Mouse (Mus musculus) MEL (cell line): ENCODE measurements around the gene Gm498. TPM values are rescaled to one million over a fixed set of nuclear protein-coding genes. Genes with fewer than 3 reads are reported as not detected.
A peak's percentile ranks its signal among the peaks of the same experiment; 100 is the strongest.

ENCODE experiments used
- DNase-seq: peaks from one replicate; pipeline ENCODE4 v3.0.0; 2011; ENCODE audit warnings: low read depth, low spot score
- H3K27ac ChIP-seq: 2 replicates; pipeline ENCODE4 v1.5.1; 2012; ENCODE audit warnings: low read depth, mild to moderate bottlenecking, control low read depth, low read length, moderate library complexity; ENCODE audit not compliant: control insufficient read depth
- H3K27me3 ChIP-seq, 2 experiments: fragments of 150-350 bp in 1 of 2; sonication (generic) in 1 of 2; 2 replicates each; pipeline ENCODE4 v1.6.1; 2012; ENCODE audit warnings: low read length in 2 of 2, mild to moderate bottlenecking in 2 of 2, improper control_type of control experiment in 1 of 2, moderate library complexity in 1 of 2; ENCODE audit not compliant: insufficient read depth in 2 of 2, control insufficient read depth in 1 of 2
- H3K36me3 ChIP-seq, 2 experiments: 2 replicates each; pipeline ENCODE4 v1.6.1; 2012 to 2014; ENCODE audit warnings: low read length in 2 of 2, improper control_type of control experiment in 1 of 2, inconsistent platforms in 1 of 2, mild to moderate bottlenecking in 1 of 2; ENCODE audit not compliant: insufficient read depth in 2 of 2, control insufficient read depth in 1 of 2
- H3K4me1 ChIP-seq, 2 experiments: fragments of 150-350 bp in 1 of 2; sonication (generic) in 1 of 2; 2 replicates each; pipeline ENCODE4 v1.6.1; 2012; ENCODE audit warnings: low read length in 2 of 2, improper control_type of control experiment in 1 of 2, mild to moderate bottlenecking in 1 of 2; ENCODE audit not compliant: insufficient read depth in 2 of 2, control insufficient read depth in 1 of 2
- H3K4me3 ChIP-seq, 2 experiments: fragments of 150-350 bp in 1 of 2; sonication (generic) in 1 of 2; 2 replicates each; pipeline ENCODE4 v1.5.1; 2012; ENCODE audit warnings: low read depth in 2 of 2, low read length in 2 of 2, mild to moderate bottlenecking in 2 of 2, moderate library complexity in 2 of 2, control low read depth in 1 of 2, improper control_type of control experiment in 1 of 2; ENCODE audit not compliant: control insufficient read depth in 1 of 2, insufficient read depth in 1 of 2
- H3K79me2 ChIP-seq: 2 replicates; pipeline ENCODE4 v1.6.1; 2012; ENCODE audit warnings: mild to moderate bottlenecking, low read length, moderate library complexity; ENCODE audit not compliant: control insufficient read depth, poor library complexity, insufficient read depth
- H3K9ac ChIP-seq: 2 replicates; pipeline ENCODE4 v1.6.1; 2012; ENCODE audit warnings: low read depth, mild to moderate bottlenecking, control low read depth, low read length, moderate library complexity; ENCODE audit not compliant: control insufficient read depth, poor library complexity, severe bottlenecking
- H3K9me3 ChIP-seq: fragments of 150-350 bp; sonication (generic); replicated peaks from 2 replicates; pipeline ENCODE4 v1.6.1; 2012; ENCODE audit warnings: mild to moderate bottlenecking, low read length, improper control_type of control experiment, moderate library complexity; ENCODE audit not compliant: insufficient read depth
- BHLHE40 ChIP-seq: IDR thresholded peaks from 2 replicates; pipeline ENCODE4 v1.6.1; 2012; ENCODE audit warnings: low read depth, mild to moderate bottlenecking, inconsistent platforms, low read length, improper control_type of control experiment, borderline replicate concordance
- CTCF ChIP-seq, 3 experiments: IDR thresholded peaks in 2 of 3; conservative IDR thresholded peaks in 1 of 3; 2 replicates each; pipeline ENCODE4 v1.5.1; 2011 to 2012; ENCODE audit warnings: low read length in 3 of 3, low read depth in 2 of 3, mild to moderate bottlenecking in 2 of 3, improper control_type of control experiment in 1 of 3, inconsistent platforms in 1 of 3, mixed read lengths in 1 of 3, moderate library complexity in 1 of 3; ENCODE audit not compliant: control insufficient read depth in 1 of 3, insufficient read depth in 1 of 3, poor library complexity in 1 of 3, severe bottlenecking in 1 of 3
- ELF1 ChIP-seq: IDR thresholded peaks from 2 replicates; pipeline ENCODE4 v1.6.1; 2014; ENCODE audit warnings: low read depth, mild to moderate bottlenecking, inconsistent platforms, low read length, improper control_type of control experiment, moderate library complexity
- ETS1 ChIP-seq: IDR thresholded peaks from 2 replicates; pipeline ENCODE4 v1.6.1; 2012; ENCODE audit warnings: low read depth, mild to moderate bottlenecking, inconsistent platforms, low read length, improper control_type of control experiment, moderate library complexity
- GABPA ChIP-seq: IDR thresholded peaks from 2 replicates; pipeline ENCODE4 v1.6.1; 2012; ENCODE audit warnings: low read depth, mild to moderate bottlenecking, inconsistent platforms, low read length, improper control_type of control experiment, moderate library complexity
- HCFC1 ChIP-seq: IDR thresholded peaks from 2 replicates; pipeline ENCODE4 v1.6.1; 2012; ENCODE audit warnings: low read depth, mild to moderate bottlenecking, inconsistent platforms, low read length, improper control_type of control experiment, moderate library complexity
- JUND ChIP-seq: IDR thresholded peaks from 2 replicates; pipeline ENCODE4 v1.6.1; 2011; ENCODE audit warnings: low read depth, mild to moderate bottlenecking, improper control_type of control experiment, low read length
- KAT2A ChIP-seq: conservative IDR thresholded peaks from 2 replicates; pipeline ENCODE4 v1.6.1; 2012; ENCODE audit warnings: low read depth, low read length, improper control_type of control experiment, inconsistent platforms
- MAX ChIP-seq: IDR thresholded peaks from 2 replicates; pipeline ENCODE4 v1.6.1; 2011; ENCODE audit warnings: low read length, improper control_type of control experiment
- MYC ChIP-seq: IDR thresholded peaks from 2 replicates; pipeline ENCODE4 v1.6.1; 2011; ENCODE audit warnings: low read depth, mild to moderate bottlenecking, low read length, improper control_type of control experiment, moderate library complexity
- POLR2A ChIP-seq, 2 experiments: IDR thresholded peaks; 2 replicates each; pipeline ENCODE4 v1.6.1; 2011 to 2012; ENCODE audit warnings: low read length in 2 of 2, mild to moderate bottlenecking in 2 of 2, control low read depth in 1 of 2, improper control_type of control experiment in 1 of 2, low read depth in 1 of 2, moderate library complexity in 1 of 2; ENCODE audit not compliant: control insufficient read depth in 1 of 2, insufficient read depth in 1 of 2, poor library complexity in 1 of 2
- POLR2AphosphoS2 ChIP-seq: IDR thresholded peaks from 2 replicates; pipeline ENCODE4 v1.6.1; 2011; ENCODE audit warnings: low read length, improper control_type of control experiment
- POLR2AphosphoS5 ChIP-seq: IDR thresholded peaks from 2 replicates; pipeline ENCODE4 v1.6.1; 2012; ENCODE audit warnings: low read depth, borderline replicate concordance, mild to moderate bottlenecking, inconsistent platforms, low read length, moderate library complexity, mixed read lengths
- RCOR1 ChIP-seq: IDR thresholded peaks from 2 replicates; pipeline ENCODE4 v1.6.1; 2012; ENCODE audit warnings: low read depth, mild to moderate bottlenecking, inconsistent platforms, low read length, improper control_type of control experiment
- SMC3 ChIP-seq: IDR thresholded peaks from 2 replicates; pipeline ENCODE4 v1.6.1; 2011; ENCODE audit warnings: low read depth, low read length, improper control_type of control experiment
- TCF12 ChIP-seq: IDR thresholded peaks from 2 replicates; pipeline ENCODE4 v1.6.1; 2014; ENCODE audit warnings: low read depth, mild to moderate bottlenecking, inconsistent platforms, low read length, improper control_type of control experiment, moderate library complexity
- USF1 ChIP-seq: IDR thresholded peaks from 2 replicates; pipeline ENCODE4 v1.6.1; 2014; ENCODE audit warnings: low read depth, mild to moderate bottlenecking, inconsistent platforms, low read length, improper control_type of control experiment, moderate library complexity
- USF2 ChIP-seq, 2 experiments: IDR thresholded peaks; 2 replicates each; pipeline ENCODE4 v1.6.1; 2011 to 2012; ENCODE audit warnings: improper control_type of control experiment in 2 of 2, low read length in 2 of 2, borderline replicate concordance in 1 of 2, inconsistent platforms in 1 of 2, low read depth in 1 of 2, mild to moderate bottlenecking in 1 of 2; ENCODE audit not compliant: insufficient read depth in 1 of 2
- ZKSCAN1 ChIP-seq: IDR thresholded peaks from 2 replicates; pipeline ENCODE4 v1.6.1; 2012; ENCODE audit warnings: low read depth, mild to moderate bottlenecking, inconsistent platforms, low read length, improper control_type of control experiment, moderate library complexity
- ZMIZ1 ChIP-seq: IDR thresholded peaks from 2 replicates; pipeline ENCODE4 v1.6.1; 2012; ENCODE audit warnings: low read depth, mild to moderate bottlenecking, inconsistent platforms, low read length, improper control_type of control experiment, moderate library complexity
- polyA plus RNA-seq, 2 experiments: library from polyadenylated mRNA; stranded (reverse) in 1 of 2; unstranded in 1 of 2; fragments of >175 nt in 1 of 2; fragments of >200 nt in 1 of 2; gene quantifications; 2 replicates each; pipeline versions ENCODE4 v1.2.1 to v1.2.4; 2012; ENCODE audit warnings: low replicate concordance in 2 of 2, low read depth in 1 of 2; ENCODE audit not compliant: insufficient read length in 2 of 2, insufficient read depth in 1 of 2, missing spikeins in 1 of 2
- total RNA-seq: library from RNA; depleted of rRNA; stranded (reverse); fragments of 300-350 nt; gene quantifications from 2 replicates; pipeline ENCODE4 v1.2.3, GENCODE M21; 2012

The Gm498 gene
- total and polyA plus RNA-seq, 3 experiments: not detected

DNA sequence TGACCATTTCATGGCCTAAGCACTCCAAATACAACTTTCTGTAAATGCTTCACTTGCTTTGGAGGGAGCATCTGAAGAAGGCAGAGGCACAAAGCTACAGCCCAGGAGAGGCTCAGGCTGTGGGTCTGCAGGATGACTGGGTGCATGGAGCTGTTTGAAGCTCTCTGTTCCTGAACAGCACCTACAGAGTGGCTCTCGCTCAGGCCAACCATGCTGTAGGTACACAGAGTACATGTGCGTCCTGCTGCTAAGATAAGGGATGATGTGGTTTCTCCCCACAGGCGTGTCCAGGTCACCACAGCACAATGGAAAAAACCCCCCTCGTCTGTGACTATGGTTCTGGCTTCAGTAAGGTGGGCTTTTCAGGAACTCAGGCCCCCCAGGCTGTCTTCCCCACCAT lies 2.2 kb downstream of the Gm498 start:
- no peaks in the 10 kb centered on the region for H3K4me1 ChIP-seq
- H3K9ac ChIP-seq: no peak overlapping the region
- no peak overlapping the region for H3K4me3 ChIP-seq
- H3K27me3 ChIP-seq: no peaks in the 10 kb centered on the region
- no peak for DNase-seq
- no peaks in the 10 kb centered on the region for H3K36me3 ChIP-seq
- H3K79me2 ChIP-seq: no peaks in the 10 kb centered on the region
- no peaks in the 10 kb centered on the region for H3K9me3 ChIP-seq
- TF ChIP-seq SMC3: no peak
- no peak for TF ChIP-seq ZMIZ1
- no peak for TF ChIP-seq MYC
- H3K27ac ChIP-seq: no peak overlapping the region

DNA sequence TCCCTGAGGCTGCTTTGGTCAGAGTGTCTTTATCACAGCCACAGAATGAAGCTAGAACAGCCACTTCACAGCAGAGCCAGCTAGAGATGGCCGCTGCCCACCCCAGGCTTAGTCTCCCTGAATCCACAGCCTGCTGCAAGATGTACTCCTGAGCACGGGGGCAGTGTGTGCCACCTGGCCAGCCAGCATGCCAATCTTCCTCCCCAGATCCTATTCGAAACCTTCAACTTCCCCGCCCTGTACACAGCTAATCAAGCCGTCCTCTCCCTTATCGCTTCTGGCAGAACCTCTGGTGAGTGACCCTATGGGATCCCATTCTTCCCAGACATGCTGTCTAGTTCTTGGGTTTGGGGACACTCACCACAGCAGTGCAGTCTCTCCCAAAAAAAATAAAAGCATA lies 17.1 kb downstream of the Gm498 start:
- Histone ChIP-seq H3K27me3 (no peaks in the 10 kb centered on the region), H3K79me2 (no peaks in the 10 kb centered on the region), H3K4me3 (no peak overlapping the region), H3K9me3 (no peaks in the 10 kb centered on the region), H3K36me3 (no peaks in the 10 kb centered on the region; a peak in 2 of 4 replicates), H3K4me1 (peaks cover 0 to 9% of the 10 kb centered on the region in 2 experiments; a peak in 2 of 4 replicates), H3K27ac (no peak overlapping the region; the same call in 1 of the 2 replicates), H3K9ac (no peak overlapping the region)
- TF ChIP-seq TCF12: 0 out of 2 replicates have a peak, but pooled peaks have one; percentile 22
- TF ChIP-seq POLR2AphosphoS5: no peak
- TF ChIP-seq JUND: no peak
- TF ChIP-seq POLR2A (IDR thresholded peaks at IDR 0.05; ENCODE audit: control insufficient read depth in 1 of 2, insufficient read depth in 1 of 2, low read depth in 1 of 2, low read length in 2 of 2, poor library complexity in 1 of 2): no peak
- TF ChIP-seq USF1: no peak
- TF ChIP-seq GABPA: no peak
- DNase-seq: peak; percentile 13

GRCm38 (mm10) chr7:143891146-143891545 lies 24.5 kb downstream of the Gm498 start:
- H3K36me3 ChIP-seq: no peaks in the 10 kb centered on the region
- 0 out of 4 replicates have a peak, but pooled peaks cover 0 to 2% of the 10 kb centered on the region in 2 experiments for H3K27me3 ChIP-seq
- no peaks in the 10 kb centered on the region for H3K9me3 ChIP-seq
- H3K79me2 ChIP-seq: no peaks in the 10 kb centered on the region
- TF ChIP-seq KAT2A: no peak
- no peak for TF ChIP-seq CTCF (IDR thresholded peaks at IDR 0.05 in 2 of 3, conservative IDR thresholded peaks at IDR 0.05 in 1 of 3; ENCODE audit: control insufficient read depth in 1 of 3, insufficient read depth in 1 of 3, low read depth in 2 of 3, low read length in 3 of 3, poor library complexity in 1 of 3, severe bottlenecking in 1 of 3)
- no peak for TF ChIP-seq ZKSCAN1
- TF ChIP-seq POLR2AphosphoS2: no peak
- no peak for TF ChIP-seq BHLHE40
- TF ChIP-seq SMC3: no peak
- TF ChIP-seq RCOR1: no peak
- no peak for TF ChIP-seq USF2 (IDR thresholded peaks at IDR 0.05; ENCODE audit: borderline replicate concordance in 1 of 2, insufficient read depth in 1 of 2, low read depth in 1 of 2, low read length in 2 of 2)
- TF ChIP-seq HCFC1: no peak
- no peak for TF ChIP-seq TCF12
- TF ChIP-seq ETS1: no peak
- TF ChIP-seq JUND: no peak
- TF ChIP-seq MAX: no peak
- TF ChIP-seq ELF1: no peak
- no peak for TF ChIP-seq GABPA
- no peak for DNase-seq
- no peaks in the 10 kb centered on the region for H3K4me1 ChIP-seq
- H3K4me3 ChIP-seq: no peak overlapping the region
- H3K9ac ChIP-seq: no peak overlapping the region
- H3K27ac ChIP-seq: no peak overlapping the region
